Mouse (Mus musculus) kidney, embryonic 14.5 days (tissue): Measurements from ENCODE around the gene Otulinl. TPM values are rescaled to one million over a fixed set of nuclear protein-coding genes. Genes with fewer than 3 reads are reported as not detected.

Source experiments
- ATAC-seq: fragments of 200-750 bp; cut with Nextera tagmentation; 2 replicates; pipeline ENCODE4 v1.8.0; 2017; ENCODE audit warnings: moderate number of reproducible peaks, mild to moderate bottlenecking, moderate TSS enrichment, moderate library complexity; ENCODE audit not compliant: low FRiP score, low TSS enrichment
- H3K27ac ChIP-seq: fragments of 300-500 bp; sonication (generic); 2 replicates; pipeline ENCODE4 v1.5.1; 2014; ENCODE audit warnings: low read depth, mild to moderate bottlenecking, low read length, moderate library complexity, mixed read lengths
- H3K27me3 ChIP-seq: fragments of 300-500 bp; sonication (generic); 2 replicates; pipeline ENCODE4 v1.6.1; 2014; ENCODE audit warnings: mild to moderate bottlenecking, low read length; ENCODE audit not compliant: control insufficient read depth, insufficient read depth
- H3K36me3 ChIP-seq: fragments of 300-500 bp; sonication (generic); 2 replicates; pipeline ENCODE4 v1.6.1; 2014; ENCODE audit warnings: low read length, mixed read lengths; ENCODE audit not compliant: control insufficient read depth, insufficient read depth
- H3K4me1 ChIP-seq: fragments of 300-500 bp; sonication (generic); 2 replicates; pipeline ENCODE4 v1.6.1; 2014; ENCODE audit warnings: low read length, mixed read lengths; ENCODE audit not compliant: control insufficient read depth, insufficient read depth
- H3K4me2 ChIP-seq: fragments of 300-500 bp; sonication (generic); replicated peaks from 2 replicates; pipeline ENCODE4 v1.6.1; 2014; ENCODE audit warnings: low read depth, mild to moderate bottlenecking, low read length
- H3K4me3 ChIP-seq: fragments of 300-500 bp; sonication (generic); 2 replicates; pipeline ENCODE4 v1.5.1; 2014; ENCODE audit warnings: mild to moderate bottlenecking, low read length
- H3K9ac ChIP-seq: fragments of 300-500 bp; sonication (generic); 2 replicates; pipeline ENCODE4 v1.6.1; 2014; ENCODE audit warnings: low read depth, mild to moderate bottlenecking, low read length, moderate library complexity
- H3K9me3 ChIP-seq: fragments of 300-500 bp; sonication (generic); 2 replicates; pipeline ENCODE4 v1.6.1; 2016; ENCODE audit warnings: low read length; ENCODE audit not compliant: control insufficient read depth
- WGBS: fragments of 180-500 bp; shearing (Covaris S2); extraction: QIAGEN DNeasy Blood & Tissue Kit; methylation state at CpG from one replicate; pipeline ENCODE4 v1.1.7; 2014; 5-methylcytosine and 5-hydroxymethylcytosine counted together
- polyA plus RNA-seq: library from polyadenylated mRNA; unstranded; fragments of >200 nt; fragmentation: Nextera tagmentation; extraction: Ambion mirVana; gene quantifications from 2 replicates; pipeline ENCODE4 v1.2.1, GENCODE M21; 2014

The Otulinl gene
- polyA plus RNA-seq, 1 experiment from 2014 or later: 25.1 TPM

DNA sequence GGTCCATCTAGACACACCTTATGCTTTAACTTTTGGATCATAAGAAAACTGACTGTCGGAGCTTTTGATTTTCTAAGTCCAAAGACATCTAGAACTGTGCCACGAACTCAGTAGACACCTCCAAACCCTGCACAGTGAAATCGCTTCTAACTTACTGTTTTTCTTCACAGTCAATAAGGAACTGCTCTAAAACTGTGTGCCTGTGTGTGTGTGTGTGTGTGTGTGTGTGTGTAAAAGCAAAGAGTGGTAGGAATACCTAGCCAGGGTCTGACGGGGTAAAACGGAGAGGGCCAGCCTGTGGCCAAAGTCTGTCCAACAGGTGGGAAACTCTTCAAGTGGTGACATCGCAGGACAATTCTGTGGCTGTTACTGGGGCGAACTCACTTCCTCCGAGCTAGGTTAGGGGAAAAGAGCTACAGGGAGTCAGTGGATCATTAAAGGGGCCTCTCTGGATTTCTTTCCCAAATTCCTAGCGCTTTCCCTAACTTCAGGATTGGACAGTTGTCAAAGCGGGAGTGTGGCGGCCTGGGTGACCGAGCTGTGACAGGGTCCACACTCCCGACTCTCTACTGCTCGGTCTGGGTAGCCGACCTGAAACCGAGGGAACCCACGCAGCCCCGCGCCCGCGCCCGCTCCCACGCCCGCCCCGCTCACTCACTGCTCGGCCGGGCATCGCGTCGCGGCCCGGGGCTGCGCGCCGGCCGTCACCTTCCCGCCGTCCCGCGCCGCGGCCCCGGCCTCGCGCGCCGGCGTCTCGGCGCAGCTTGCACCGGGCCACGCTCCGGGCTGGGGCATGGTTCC is 51.4 kb downstream of the Otulinl start:
- ATAC-seq: peak; percentile 74; the same call in 1 of the 2 replicates
- Histone ChIP-seq H3K4me1 (peaks cover 14% of the 10 kb centered on the region), H3K27ac (no peak overlapping the region), H3K9ac (peak overlapping the region; percentile 88), H3K4me2 (peak overlapping the region; percentile 87), H3K9me3 (no peaks in the 10 kb centered on the region), H3K36me3 (peaks cover 9% of the 10 kb centered on the region; the same call in 1 of the 2 replicates), H3K4me3 (peak overlapping the region; percentile 78), H3K27me3 (no peaks in the 10 kb centered on the region)
- WGBS: 3% methylated on average over 31 of the region's 53 CpGs

DNA sequence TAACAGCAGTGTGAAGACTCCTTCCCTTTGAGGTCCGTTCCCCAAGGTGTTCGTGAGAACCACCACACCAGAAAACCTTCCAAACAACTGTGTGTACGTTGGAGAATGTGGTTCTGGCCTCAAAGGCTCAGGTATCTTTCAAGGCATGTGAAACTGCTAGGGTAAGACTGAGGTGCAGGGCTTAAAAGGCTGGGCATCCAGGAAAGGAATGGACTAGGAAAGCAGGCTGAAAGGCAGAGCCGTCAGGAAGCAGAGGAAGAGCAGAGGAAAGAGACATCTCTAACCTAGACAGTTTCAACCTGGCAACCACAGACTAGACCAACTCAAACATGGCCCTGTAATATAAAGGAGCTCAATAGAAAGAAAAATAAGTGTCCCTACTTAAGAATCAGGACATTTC is 52.3 kb downstream of the Otulinl start:
- peak overlapping the region; percentile 87 for H3K4me2 ChIP-seq
- 77% methylated on average over 4 of the region's 4 CpGs for WGBS
- H3K27ac ChIP-seq: no peak overlapping the region
- peaks cover 9% of the 10 kb centered on the region; the same call in 1 of the 2 replicates for H3K36me3 ChIP-seq
- no peaks in the 10 kb centered on the region for H3K27me3 ChIP-seq
- H3K4me1 ChIP-seq: peaks cover 14% of the 10 kb centered on the region
- peak overlapping the region; percentile 88; the same call in 1 of the 2 replicates for H3K9ac ChIP-seq
- peak overlapping the region; percentile 78 for H3K4me3 ChIP-seq
- no peaks in the 10 kb centered on the region for H3K9me3 ChIP-seq
- no peak for ATAC-seq

DNA sequence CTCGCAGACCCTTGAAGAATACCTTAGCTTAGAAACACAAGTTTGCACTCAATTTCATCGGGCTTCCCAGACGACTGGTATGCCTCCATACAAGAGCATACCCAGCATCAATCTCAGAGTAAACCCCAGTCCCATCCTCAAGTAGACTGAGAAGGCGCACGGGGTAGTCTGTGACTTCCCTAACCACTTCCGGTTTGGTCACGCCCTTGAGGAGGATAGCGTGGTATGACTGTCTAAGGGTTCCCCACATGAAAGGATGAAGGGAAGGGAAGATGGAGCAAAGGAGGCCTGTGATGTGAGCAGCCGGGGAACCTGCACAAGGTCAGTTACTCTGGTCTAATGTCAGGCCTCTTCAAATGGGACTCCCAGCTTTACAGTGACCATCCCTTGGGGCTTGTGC is 53.6 kb downstream of the Otulinl start:
- Histone ChIP-seq H3K27ac (no peak overlapping the region), H3K9ac (no peak overlapping the region), H3K4me2 (no peak overlapping the region), H3K27me3 (no peaks in the 10 kb centered on the region), H3K9me3 (no peaks in the 10 kb centered on the region), H3K4me3 (no peak overlapping the region), H3K36me3 (peaks cover 11% of the 10 kb centered on the region; the same call in 1 of the 2 replicates), H3K4me1 (peaks cover 14% of the 10 kb centered on the region)
- ATAC-seq: no peak
- WGBS: 90% methylated on average over 9 of the region's 9 CpGs

- peaks cover 16% of the 10 kb centered on the region; the same call in 1 of the 2 replicates for H3K36me3 ChIP-seq
- WGBS: 79% methylated on average over 1 of the region's 1 CpGs
- no peak overlapping the region for H3K27ac ChIP-seq
- H3K9me3 ChIP-seq: no peaks in the 10 kb centered on the region
- no peak overlapping the region for H3K4me2 ChIP-seq
- no peaks in the 10 kb centered on the region for H3K27me3 ChIP-seq
- H3K4me3 ChIP-seq: no peak overlapping the region
- no peak overlapping the region for H3K9ac ChIP-seq
- peaks cover 14% of the 10 kb centered on the region for H3K4me1 ChIP-seq
- no peak for ATAC-seq
These were observed 55.1 kb downstream of the Otulinl start for GRCm38 (mm10) chr15:27626314-27626713.

DNA sequence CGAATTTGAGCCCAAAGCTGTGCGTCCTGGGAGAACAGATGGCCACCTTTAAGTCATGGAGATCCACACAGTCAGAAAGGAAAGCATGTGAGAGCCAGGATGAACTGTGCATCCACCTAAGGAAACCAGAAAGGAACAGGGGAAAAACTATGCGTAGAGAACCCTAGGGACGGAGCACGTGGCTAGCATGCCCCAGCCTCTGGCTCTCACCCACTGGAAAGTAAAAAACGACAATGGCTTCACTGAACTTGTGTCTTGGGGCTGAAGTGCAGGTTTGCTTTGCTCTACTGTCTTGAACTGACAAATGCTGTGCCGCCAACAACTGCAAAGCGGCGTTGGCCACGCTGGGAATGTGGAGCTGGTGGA is 55.5 kb downstream of the Otulinl start:
- Histone ChIP-seq H3K36me3 (peaks cover 21% of the 10 kb centered on the region), H3K27ac (no peak overlapping the region), H3K9me3 (no peaks in the 10 kb centered on the region), H3K9ac (no peak overlapping the region), H3K4me2 (no peak overlapping the region), H3K27me3 (no peaks in the 10 kb centered on the region), H3K4me1 (peaks cover 14% of the 10 kb centered on the region), H3K4me3 (no peak overlapping the region)
- no peak for ATAC-seq
- WGBS: 91% methylated on average over 10 of the region's 10 CpGs

GRCm38 (mm10) chr15:27625014-27625889 is 56.1 kb downstream of the Otulinl start:
- no peak for ATAC-seq
- H3K4me3 ChIP-seq: no peak overlapping the region
- H3K9ac ChIP-seq: no peak overlapping the region
- no peaks in the 10 kb centered on the region for H3K9me3 ChIP-seq
- H3K36me3 ChIP-seq: peaks cover 22% of the 10 kb centered on the region
- WGBS: 85% methylated on average over 13 of the region's 13 CpGs
- H3K4me2 ChIP-seq: no peak overlapping the region
- H3K4me1 ChIP-seq: peaks cover 14% of the 10 kb centered on the region
- no peak overlapping the region for H3K27ac ChIP-seq
- no peaks in the 10 kb centered on the region for H3K27me3 ChIP-seq

GRCm38 (mm10) chr15:27623286-27623685 is 58.1 kb downstream of the Otulinl start:
- Histone ChIP-seq H3K36me3 (peaks cover 31% of the 10 kb centered on the region), H3K9me3 (no peaks in the 10 kb centered on the region), H3K4me1 (0 out of 2 replicates have a peak, but pooled peaks cover 3% of the 10 kb centered on the region), H3K9ac (no peak overlapping the region), H3K27ac (no peak overlapping the region), H3K27me3 (no peaks in the 10 kb centered on the region), H3K4me3 (no peak overlapping the region), H3K4me2 (no peak overlapping the region)
- WGBS: 91% methylated on average over 6 of the region's 6 CpGs
- ATAC-seq: no peak

DNA sequence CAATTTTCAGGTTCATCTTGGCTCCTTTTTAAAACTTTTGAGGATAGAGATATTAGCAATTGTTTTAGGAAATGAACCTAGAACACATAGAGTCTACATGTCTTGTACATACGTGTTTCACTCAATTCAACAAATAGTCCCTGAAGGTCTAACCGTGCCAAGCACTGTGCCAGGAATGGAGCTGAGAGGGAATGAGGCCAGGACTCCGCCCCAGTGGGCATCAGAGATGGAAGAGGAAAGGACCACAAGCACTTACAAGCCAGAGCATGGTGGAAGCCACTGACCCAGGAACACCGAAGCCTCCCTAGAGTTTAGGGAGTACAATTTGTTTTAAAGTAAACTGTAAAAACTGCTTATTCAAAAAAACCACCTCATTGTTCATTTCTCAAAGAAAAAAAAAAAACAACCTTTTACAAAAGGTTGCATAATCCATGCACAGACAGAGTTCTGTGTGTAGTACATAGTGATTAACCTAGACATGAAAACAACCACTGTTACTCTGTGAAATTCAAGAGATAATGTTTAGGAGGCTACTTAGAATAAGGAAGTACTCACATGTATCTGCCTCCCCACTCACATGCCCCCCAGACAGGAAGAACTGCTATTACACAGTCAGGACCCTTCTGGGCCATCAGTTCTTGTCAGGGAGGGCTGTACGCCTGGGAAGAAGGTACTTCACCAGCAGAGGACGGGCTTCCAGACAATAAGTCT is 60.7 kb downstream of the Otulinl start:
- peaks cover 43% of the 10 kb centered on the region for H3K36me3 ChIP-seq

More for the DNA sequence above, 60.7 kb downstream of the Otulinl start:
- Histone ChIP-seq H3K4me3 (no peak overlapping the region), H3K27ac (no peak overlapping the region), H3K9me3 (no peaks in the 10 kb centered on the region), H3K27me3 (no peaks in the 10 kb centered on the region), H3K4me1 (0 out of 2 replicates have a peak, but pooled peaks cover 3% of the 10 kb centered on the region), H3K4me2 (no peak overlapping the region), H3K9ac (no peak overlapping the region)
- 84% methylated on average over 6 of the region's 6 CpGs for WGBS
- no peak for ATAC-seq
